Mouse (Mus musculus): ENCODE results near the gene Olfr1342. TPM values are rescaled to one million over a fixed set of nuclear protein-coding genes. Genes with fewer than 3 reads are reported as not detected.

Olfr1342 gene
- polyA plus RNA-seq, 1 experiment from 2014 or later: not detected

DNA sequence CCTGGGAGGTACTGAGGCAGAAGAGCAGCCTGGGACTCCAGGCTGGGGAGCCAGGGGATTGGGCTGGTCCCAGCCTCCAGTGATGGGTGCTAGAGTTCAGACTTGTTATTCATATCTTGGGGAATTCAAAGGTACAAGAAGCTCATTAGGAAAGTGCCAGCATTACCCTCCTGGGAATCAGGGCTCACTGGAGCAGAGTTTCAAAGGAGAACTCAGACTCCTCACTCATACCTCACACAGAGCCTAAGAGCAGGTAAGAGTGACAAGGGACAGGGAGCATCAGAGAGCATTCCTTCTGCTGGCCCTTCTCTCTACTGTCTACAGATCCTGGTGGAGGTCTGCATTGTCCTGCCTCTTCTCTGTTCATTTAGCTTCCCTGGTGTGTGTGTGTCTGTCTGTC, 33.9 kb downstream of the Olfr1342 start, which contains the start of gene Olfr62:
Gene Olfr62, plus strand, starts transcription at position 301 of the 400 bp plus-strand sequence.
- no peak for ATAC-seq (ENCODE audit: low FRiP score, low read depth)
- Histone ChIP-seq H3K9ac (replicated peaks) (no peak within 1 kb of the TSS), H3K4me1 (no peaks in the 10 kb centered on the region), H3K9me3 (no peaks in the 10 kb centered on the region), H3K27ac (replicated peaks) (no peak within 1 kb of the TSS), H3K36me3 (no peaks in the 10 kb centered on the region), H3K27me3 (no peaks in the 10 kb centered on the region), H3K4me2 (replicated peaks) (no peak within 1 kb of the TSS), H3K4me3 (no peak within 1 kb of the TSS)

- Histone ChIP-seq H3K36me3 (no peaks in the 10 kb centered on the region), H3K4me1 (no peaks in the 10 kb centered on the region), H3K4me2 (replicated peaks) (no peak overlapping the region), H3K27me3 (no peaks in the 10 kb centered on the region), H3K9ac (replicated peaks) (no peak overlapping the region), H3K4me3 (no peak overlapping the region), H3K9me3 (no peaks in the 10 kb centered on the region), H3K27ac (replicated peaks) (no peak overlapping the region)
- 9% methylated on average over 2 of the region's 2 CpGs for WGBS
- no peak for ATAC-seq (ENCODE audit: low FRiP score, low read depth)
Observed at GRCm38 (mm10) chr4:118645234-118645633, 47.3 kb downstream of the Olfr1342 start.

DNA sequence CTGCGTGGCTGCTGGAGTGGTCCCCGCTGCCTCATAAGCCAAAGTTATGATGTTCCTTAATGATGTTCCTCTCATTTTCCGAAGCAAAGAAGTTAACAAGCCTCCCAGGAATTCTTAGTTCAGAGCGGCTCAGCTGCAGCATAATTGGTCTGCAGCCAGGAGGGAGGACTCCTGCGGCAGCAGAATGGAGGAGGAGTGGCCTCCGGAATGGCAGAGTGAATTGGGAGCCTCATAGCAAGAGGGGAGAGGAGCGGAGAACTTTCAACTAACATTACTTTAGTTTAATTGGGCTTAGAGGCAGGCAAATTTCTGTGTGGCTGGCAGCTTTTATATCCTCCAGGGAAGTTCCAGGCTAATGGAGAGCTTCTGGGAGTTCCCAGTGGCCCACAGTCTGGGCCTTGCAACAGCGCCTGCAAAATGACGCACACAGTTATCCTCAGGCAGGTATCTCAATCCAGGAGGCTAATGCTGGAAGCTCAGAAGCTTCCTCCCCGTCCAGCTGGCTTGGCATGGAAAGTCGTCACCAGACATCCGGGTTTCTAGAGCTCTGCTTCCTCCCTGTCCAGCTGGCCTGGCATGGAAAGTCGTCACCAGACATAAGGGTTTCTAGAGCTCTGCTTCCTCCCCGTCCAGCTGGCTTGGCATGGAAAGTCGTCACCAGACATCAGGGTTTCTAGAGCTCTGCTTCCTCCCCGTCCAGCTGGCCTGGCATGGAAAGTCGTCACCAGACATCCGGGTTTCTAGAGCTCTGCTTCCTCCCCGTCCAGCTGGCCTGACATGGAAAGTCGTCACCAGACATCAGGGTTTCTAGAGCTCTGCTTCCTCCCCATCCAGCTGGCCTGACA, 50.0 kb downstream of the Olfr1342 start:
- Histone ChIP-seq H3K9ac (replicated peaks) (no peak overlapping the region), H3K4me1 (no peaks in the 10 kb centered on the region), H3K4me3 (no peak overlapping the region), H3K27me3 (no peaks in the 10 kb centered on the region), H3K9me3 (no peaks in the 10 kb centered on the region), H3K27ac (replicated peaks) (no peak overlapping the region), H3K36me3 (no peaks in the 10 kb centered on the region), H3K4me2 (replicated peaks) (no peak overlapping the region)
- no peak for ATAC-seq (ENCODE audit: low FRiP score, low read depth)
- 53% methylated on average over 20 of the region's 20 CpGs for WGBS

Other genes starting within 250 kb of the Olfr1342 start
- 0.54 and 0.77 TPM in 2 replicates for gene Mpl, start 235.2 kb downstream of the Olfr1342 start, polyA plus RNA-seq (2016; fragmentation: Nextera tagmentation; extraction: Ambion mirVana)
- gene Tie1, start 202.7 kb downstream of the Olfr1342 start, polyA plus RNA-seq (2016; fragmentation: Nextera tagmentation; extraction: Ambion mirVana): 16.2 and 21.0 TPM in 2 replicates
- gene 2610528J11Rik, start 165.8 kb downstream of the Olfr1342 start, polyA plus RNA-seq (2016; fragmentation: Nextera tagmentation; extraction: Ambion mirVana): 0.26 and 0.48 TPM in 2 replicates
- 0.13 and 0.26 TPM in 2 replicates for gene Tmem125, start 148.7 kb downstream of the Olfr1342 start, polyA plus RNA-seq (2016; fragmentation: Nextera tagmentation; extraction: Ambion mirVana)
- gene Cfap57, start 72.0 kb downstream of the Olfr1342 start, polyA plus RNA-seq (2016; fragmentation: Nextera tagmentation; extraction: Ambion mirVana): 0.92 and 1.5 TPM in 2 replicates
- 167 TPM in 2 replicates for gene Ebna1bp2, start 72.0 kb downstream of the Olfr1342 start, polyA plus RNA-seq (2016; fragmentation: Nextera tagmentation; extraction: Ambion mirVana)
- not detected in 2 replicates for gene Olfr62, start 33.8 kb downstream of the Olfr1342 start, polyA plus RNA-seq (2016; fragmentation: Nextera tagmentation; extraction: Ambion mirVana)
- not detected in 2 replicates for gene Olfr1341, start 10.8 kb upstream of the Olfr1342 start, polyA plus RNA-seq (2016; fragmentation: Nextera tagmentation; extraction: Ambion mirVana)
- not detected in 2 replicates for gene Olfr1340, start 27.4 kb upstream of the Olfr1342 start, polyA plus RNA-seq (2016; fragmentation: Nextera tagmentation; extraction: Ambion mirVana)
- gene Olfr1339, start 39.4 kb upstream of the Olfr1342 start, polyA plus RNA-seq (2016; fragmentation: Nextera tagmentation; extraction: Ambion mirVana): not detected in 2 replicates
- gene Olfr1338, start 66.0 kb upstream of the Olfr1342 start, polyA plus RNA-seq (2016; fragmentation: Nextera tagmentation; extraction: Ambion mirVana): not detected in 2 replicates
- gene Olfr1337, start 89.8 kb upstream of the Olfr1342 start, polyA plus RNA-seq (2016; fragmentation: Nextera tagmentation; extraction: Ambion mirVana): not detected in 2 replicates
- gene Olfr1335, start 117.2 kb upstream of the Olfr1342 start, polyA plus RNA-seq (2016; fragmentation: Nextera tagmentation; extraction: Ambion mirVana): not detected in 2 replicates
- gene Olfr1333, start 143.5 kb upstream of the Olfr1342 start, polyA plus RNA-seq (2016; fragmentation: Nextera tagmentation; extraction: Ambion mirVana): not detected in 2 replicates
- not detected in 2 replicates for gene Olfr1331, start 171.9 kb upstream of the Olfr1342 start, polyA plus RNA-seq (2016; fragmentation: Nextera tagmentation; extraction: Ambion mirVana)
- not detected in 2 replicates for gene Olfr1330, start 195.8 kb upstream of the Olfr1342 start, polyA plus RNA-seq (2016; fragmentation: Nextera tagmentation; extraction: Ambion mirVana)
- gene Olfr1329, start 224.7 kb upstream of the Olfr1342 start, polyA plus RNA-seq (2016; fragmentation: Nextera tagmentation; extraction: Ambion mirVana): not detected in 2 replicates
- gene Olfr1328, start 245.9 kb upstream of the Olfr1342 start, polyA plus RNA-seq (2016; fragmentation: Nextera tagmentation; extraction: Ambion mirVana): not detected in 2 replicates

All from midbrain, embryonic 12.5 days (tissue).